Mouse (Mus musculus) lung, adult 2 months (tissue): ENCODE measurements at regions not wholly inside any gene's neighbourhood (a gene's known extent, or its start where the extent isn't known, plus 50 kb on each side); places are given as distances from the start of the nearest gene placed in this dataset.

Experiments
- DNase-seq: peaks from one replicate; pipeline ENCODE4 v3.0.0; 2022
- H3K4me1 ChIP-seq: fragments of 200-500 bp; 2 replicates; pipeline ENCODE4 v1.6.1; 2011; ENCODE audit warnings: low read length; ENCODE audit not compliant: control insufficient read depth, insufficient read depth
- H3K4me3 ChIP-seq: fragments of 200-500 bp; replicated peaks from 2 replicates; pipeline ENCODE3; 2011; ENCODE audit warnings: low read depth, mild to moderate bottlenecking, control low read depth, low read length; ENCODE audit errors: extremely low read depth
- CTCF ChIP-seq: fragments of 200-500 bp; IDR thresholded peaks from 2 replicates; pipeline ENCODE4 v1.5.1; 2011; ENCODE audit warnings: mild to moderate bottlenecking, low read length, control low read depth; ENCODE audit not compliant: insufficient read depth
- POLR2A ChIP-seq: fragments of 200-500 bp; IDR thresholded peaks from 2 replicates; pipeline ENCODE4 v1.6.1; 2011; ENCODE audit warnings: low read depth, mild to moderate bottlenecking, control low read depth, low read length, borderline replicate concordance; ENCODE audit errors: extremely low read depth
- WGBS: fragments of 180-500 bp; shearing (Covaris S2); methylation state at CpG from one replicate; pipeline ENCODE4 v1.1.7; 2018; 5-methylcytosine and 5-hydroxymethylcytosine counted together

DNA sequence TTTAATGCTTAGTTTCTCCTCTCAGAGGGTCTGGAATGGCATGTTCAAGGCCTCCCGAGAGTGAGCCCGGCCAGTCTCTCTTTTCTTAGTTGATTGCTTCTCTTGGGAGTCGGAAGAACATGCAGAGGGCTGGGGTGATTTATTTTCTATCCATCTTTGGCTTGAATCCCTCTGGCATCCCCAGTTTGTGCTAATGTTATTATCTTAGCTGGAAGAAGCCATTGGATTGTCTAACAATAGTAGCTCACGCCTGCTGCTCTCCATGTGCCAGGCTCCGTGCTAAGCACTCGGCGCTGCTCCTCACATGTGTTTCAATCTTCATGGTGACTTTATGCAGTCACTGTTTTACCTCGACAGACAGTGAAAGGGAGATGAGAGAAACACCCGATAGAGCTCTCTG lies 160.8 kb downstream of the Zfp706 start:
- no peak for DNase-seq
- H3K4me3 ChIP-seq = no peak overlapping the region

More for the DNA sequence above, 160.8 kb downstream of the Zfp706 start:
- WGBS = 64% methylated on average over 9 of the region's 9 CpGs
- H3K4me1 ChIP-seq = peaks cover 11% of the 10 kb centered on the region
- no peak for TF ChIP-seq POLR2A
- no peak for TF ChIP-seq CTCF
